Mouse (Mus musculus) forebrain, postnatal 0 days (tissue): Measurements from ENCODE around the gene Hoxa10. TPM values are rescaled to one million over a fixed set of nuclear protein-coding genes. Genes with fewer than 3 reads are reported as not detected.

Experiments used
- ATAC-seq: fragments of 200-750 bp; cut with Nextera tagmentation; 2 replicates; pipeline ENCODE4 v1.8.0; 2017; ENCODE audit warnings: mild to moderate bottlenecking, moderate library complexity
- DNase-seq: peaks from one replicate; pipeline ENCODE4 v3.0.0-alpha.2; 2015
- H3K27ac ChIP-seq: fragments of 300-500 bp; sonication (generic); 2 replicates; pipeline ENCODE4 v1.5.1; 2014; ENCODE audit warnings: low read depth, mild to moderate bottlenecking, antibody characterized with exemption, low read length, moderate library complexity, mixed read lengths
- H3K27me3 ChIP-seq: fragments of 300-500 bp; sonication (generic); 2 replicates; pipeline ENCODE4 v1.6.1; 2014; ENCODE audit warnings: mild to moderate bottlenecking, low read length, mixed read lengths; ENCODE audit not compliant: insufficient read depth
- H3K36me3 ChIP-seq: fragments of 300-500 bp; sonication (generic); 2 replicates; pipeline ENCODE4 v1.6.1; 2014; ENCODE audit warnings: mild to moderate bottlenecking, moderate library complexity; ENCODE audit not compliant: insufficient read depth
- H3K4me1 ChIP-seq: fragments of 300-500 bp; sonication (generic); 2 replicates; pipeline ENCODE4 v1.6.1; 2014; ENCODE audit warnings: antibody characterized with exemption; ENCODE audit not compliant: insufficient read depth
- H3K4me2 ChIP-seq: fragments of 300-500 bp; sonication (generic); 2 replicates; pipeline ENCODE4 v1.6.1; 2014; ENCODE audit warnings: low read depth, mild to moderate bottlenecking, moderate library complexity
- H3K4me3 ChIP-seq: fragments of 300-500 bp; sonication (generic); 2 replicates; pipeline ENCODE4 v1.5.1; 2014; ENCODE audit warnings: low read depth, low read length, mixed read lengths
- H3K9ac ChIP-seq: fragments of 300-500 bp; sonication (generic); 2 replicates; pipeline ENCODE4 v1.6.1; 2014; ENCODE audit warnings: mild to moderate bottlenecking
- H3K9me3 ChIP-seq: fragments of 300-500 bp; sonication (generic); 2 replicates; pipeline ENCODE4 v1.6.1; 2016; ENCODE audit warnings: low read length
- CTCF ChIP-seq: sonication (generic); IDR thresholded peaks from 2 replicates; pipeline ENCODE4 v1.5.1; 2016; ENCODE audit warnings: antibody characterized with exemption, control low read depth, low read depth
- WGBS: fragments of 180-500 bp; shearing (Covaris S2); extraction: QIAGEN DNeasy Blood & Tissue Kit; methylation state at CpG from one replicate; pipeline ENCODE4 v1.1.7; 2014; 5-methylcytosine and 5-hydroxymethylcytosine counted together
- polyA plus RNA-seq: library from polyadenylated mRNA; unstranded; fragments of >200 nt; fragmentation: Nextera tagmentation; extraction: Ambion mirVana; gene quantifications from 2 replicates; pipeline ENCODE4 v1.2.1, GENCODE M21; 2015
- total RNA-seq: library from RNA; depleted of rRNA; stranded (reverse); fragments of >200 nt; gene quantifications from 2 replicates; pipeline ENCODE4 v1.2.3, GENCODE M21; 2014

The Hoxa10 gene
- total and polyA plus RNA-seq, 2 experiments from 2014 or later = not detected

GRCm38 (mm10) chr6:52262463-52263320 is 22.0 kb upstream of the Hoxa10 start:
- Histone ChIP-seq H3K27me3 (peaks cover 89% of the 10 kb centered on the region), H3K9me3 (no peaks in the 10 kb centered on the region), H3K9ac (no peak overlapping the region), H3K4me1 (no peaks in the 10 kb centered on the region), H3K36me3 (no peaks in the 10 kb centered on the region), H3K27ac (no peak overlapping the region), H3K4me2 (no peak overlapping the region), H3K4me3 (no peak overlapping the region)
- no peak for TF ChIP-seq CTCF
- DNase-seq (no peak), ATAC-seq (no peak)
- WGBS = 2% methylated on average over 24 of the region's 24 CpGs

GRCm38 (mm10) chr6:52261751-52262462 is 21.3 kb upstream of the Hoxa10 start:
- TF ChIP-seq CTCF = no peak
- WGBS = 4% methylated on average over 9 of the region's 9 CpGs

GRCm38 (mm10) chr6:52260654-52261575 is 20.3 kb upstream of the Hoxa10 start, which contains the start of gene Hoxa13:
Gene Hoxa13 (minus strand): TSS chr6:52260880.
- no peaks in the 10 kb centered on the region for H3K36me3 ChIP-seq
- TF ChIP-seq CTCF = no peak
- WGBS = 3% methylated on average over 57 of the region's 72 CpGs
- H3K27ac ChIP-seq = no peak within 1 kb of the TSS
- no peaks in the 10 kb centered on the region for H3K4me1 ChIP-seq
- H3K4me2 ChIP-seq = peak within 1 kb of the TSS; percentile 34
- peak; percentile 14 for DNase-seq
- H3K27me3 ChIP-seq = peaks cover 89% of the 10 kb centered on the region
- no peak for ATAC-seq
- H3K4me3 ChIP-seq = peak within 1 kb of the TSS; percentile 18
- H3K9me3 ChIP-seq = no peaks in the 10 kb centered on the region
- no peak within 1 kb of the TSS for H3K9ac ChIP-seq

More at GRCm38 (mm10) chr6:52261751-52262462, 21.3 kb upstream of the Hoxa10 start:
- H3K27me3 ChIP-seq = peaks cover 90% of the 10 kb centered on the region
- no peak overlapping the region for H3K9ac ChIP-seq
- DNase-seq (no peak), ATAC-seq (no peak)
- H3K4me2 ChIP-seq = no peak overlapping the region
- H3K36me3 ChIP-seq = no peaks in the 10 kb centered on the region
- no peak overlapping the region for H3K27ac ChIP-seq
- no peak overlapping the region for H3K4me3 ChIP-seq
- no peaks in the 10 kb centered on the region for H3K9me3 ChIP-seq
- H3K4me1 ChIP-seq = no peaks in the 10 kb centered on the region

GRCm38 (mm10) chr6:52259811-52260261 is 19.2 kb upstream of the Hoxa10 start:
- Histone ChIP-seq H3K27me3 (peaks cover 89% of the 10 kb centered on the region), H3K27ac (no peak overlapping the region), H3K4me3 (peak overlapping the region; percentile 18; the same call in 1 of the 2 replicates), H3K36me3 (no peaks in the 10 kb centered on the region), H3K4me2 (peak overlapping the region; percentile 34; the same call in 1 of the 2 replicates), H3K9me3 (no peaks in the 10 kb centered on the region), H3K4me1 (no peaks in the 10 kb centered on the region), H3K9ac (no peak overlapping the region)
- no peak for TF ChIP-seq CTCF
- ATAC-seq (no peak), DNase-seq (no peak)
- 5% methylated on average over 39 of the region's 39 CpGs for WGBS

- H3K9ac ChIP-seq = no peak overlapping the region
- no peaks in the 10 kb centered on the region for H3K36me3 ChIP-seq
- H3K4me2 ChIP-seq = no peak overlapping the region
- H3K27me3 ChIP-seq = peaks cover 87% of the 10 kb centered on the region
- H3K4me3 ChIP-seq = no peak overlapping the region
- TF ChIP-seq CTCF = no peak
- DNase-seq (no peak), ATAC-seq (no peak)
- no peaks in the 10 kb centered on the region for H3K9me3 ChIP-seq
- no peak overlapping the region for H3K27ac ChIP-seq
- H3K4me1 ChIP-seq = no peaks in the 10 kb centered on the region
- under 1% methylated on average over 25 of the region's 25 CpGs for WGBS
Measured at GRCm38 (mm10) chr6:52259081-52259790, 18.6 kb upstream of the Hoxa10 start.

GRCm38 (mm10) chr6:52256956-52257355 is 16.3 kb upstream of the Hoxa10 start:
- no peak overlapping the region for H3K27ac ChIP-seq
- H3K9ac ChIP-seq = no peak overlapping the region
- peak; percentile 85 for TF ChIP-seq CTCF
- no peaks in the 10 kb centered on the region for H3K4me1 ChIP-seq
- DNase-seq = peak; percentile 89
- peaks cover 85% of the 10 kb centered on the region for H3K27me3 ChIP-seq
- H3K36me3 ChIP-seq = no peaks in the 10 kb centered on the region
- H3K9me3 ChIP-seq = no peaks in the 10 kb centered on the region
- no peak overlapping the region for H3K4me3 ChIP-seq
- ATAC-seq = no peak
- no peak overlapping the region for H3K4me2 ChIP-seq
- WGBS = under 1% methylated on average over 6 of the region's 6 CpGs
